Mouse (Mus musculus) MEL-GATA-1-ER (cell line): ENCODE data around the gene Ndufa13.

ENCODE experiments used
- DNase-seq: peaks from one replicate; pipeline ENCODE4 v3.0.0-alpha.2; 2012; ENCODE audit warnings: low read depth; ENCODE audit errors: extremely low read depth

Ndufa13 gene

GRCm38 (mm10) chr8:69881261-69881865 is 21.0 kb downstream of the Ndufa13 start:
- no peak for DNase-seq

- DNase-seq = no peak
Observed at GRCm38 (mm10) chr8:69880841-69881240, 21.5 kb downstream of the Ndufa13 start.

GRCm38 (mm10) chr8:69879678-69880077 is 22.7 kb downstream of the Ndufa13 start:
- DNase-seq = no peak

GRCm38 (mm10) chr8:69877992-69878391 is 24.4 kb downstream of the Ndufa13 start:
- DNase-seq = no peak

- no peak for DNase-seq
Observed at GRCm38 (mm10) chr8:69877396-69877795, 25.0 kb downstream of the Ndufa13 start.

- no peak for DNase-seq
Observed at GRCm38 (mm10) chr8:69876967-69877366, 25.4 kb downstream of the Ndufa13 start.

GRCm38 (mm10) chr8:69876097-69876496 is 26.3 kb downstream of the Ndufa13 start:
- no peak for DNase-seq

- no peak for DNase-seq
Observed at GRCm38 (mm10) chr8:69874654-69875053, 27.7 kb downstream of the Ndufa13 start.

GRCm38 (mm10) chr8:69874155-69874554 is 28.2 kb downstream of the Ndufa13 start:
- DNase-seq = no peak

- DNase-seq = no peak
Observed at GRCm38 (mm10) chr8:69870907-69871306, 31.5 kb downstream of the Ndufa13 start.

GRCm38 (mm10) chr8:69870003-69870765 is 32.2 kb downstream of the Ndufa13 start:
- no peak for DNase-seq

- DNase-seq = no peak
Observed at GRCm38 (mm10) chr8:69867696-69868326, 34.5 kb downstream of the Ndufa13 start.

- DNase-seq = no peak
Observed at GRCm38 (mm10) chr8:69864180-69864579, 38.2 kb downstream of the Ndufa13 start.

- no peak for DNase-seq
Observed at GRCm38 (mm10) chr8:69863387-69864020, 38.9 kb downstream of the Ndufa13 start.

- DNase-seq = no peak
Observed at GRCm38 (mm10) chr8:69861251-69861650, 41.1 kb downstream of the Ndufa13 start.

GRCm38 (mm10) chr8:69860807-69861206 is 41.6 kb downstream of the Ndufa13 start:
- no peak for DNase-seq

GRCm38 (mm10) chr8:69853869-69854268 is 48.5 kb downstream of the Ndufa13 start:
- DNase-seq = no peak

- no peak for DNase-seq
Observed at GRCm38 (mm10) chr8:69850926-69851506, 51.3 kb downstream of the Ndufa13 start.

- DNase-seq = no peak
Observed at GRCm38 (mm10) chr8:69849899-69850298, 52.5 kb downstream of the Ndufa13 start.

- DNase-seq = no peak
Observed at GRCm38 (mm10) chr8:69848951-69849350, 53.4 kb downstream of the Ndufa13 start.

GRCm38 (mm10) chr8:69847167-69848065 is 54.9 kb downstream of the Ndufa13 start:
- no peak for DNase-seq
